Mouse (Mus musculus) c-Kit-positive CD71-negative TER-119-negative erythroid progenitor cells, embryonic 14.5 days (primary cell): ENCODE results near the gene Ulk4.
A peak's percentile ranks its signal among the peaks of the same experiment; 100 is the strongest.

ENCODE experiments used
- DNase-seq: peaks from one replicate; pipeline ENCODE4 v3.0.0-alpha.2; 2013; ENCODE audit warnings: low read depth

Gene Ulk4

GRCm38 (mm10) chr9:121192601-121193370 is 84.2 kb downstream of the Ulk4 start:
- no peak for DNase-seq

DNA sequence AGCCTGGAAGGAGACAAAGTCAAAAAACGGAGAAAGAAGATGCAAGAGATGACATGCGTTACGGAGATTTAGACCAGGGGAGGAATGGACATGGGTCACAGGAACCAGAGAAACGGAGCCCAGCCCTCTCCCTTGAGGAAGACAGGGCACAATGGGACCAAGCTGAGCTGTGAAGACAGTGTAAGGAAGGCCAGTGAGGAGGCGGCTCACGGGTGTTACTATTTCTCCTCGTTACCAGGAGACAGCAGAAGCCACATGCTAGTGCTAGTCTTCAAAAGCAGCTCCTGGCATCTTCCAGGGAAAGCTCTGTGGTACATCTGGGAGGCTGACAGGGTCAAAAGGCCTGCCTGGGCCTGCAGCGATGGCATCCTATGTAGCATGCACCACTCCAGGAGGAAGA is 89.2 kb downstream of the Ulk4 start:
- no peak for DNase-seq

DNA sequence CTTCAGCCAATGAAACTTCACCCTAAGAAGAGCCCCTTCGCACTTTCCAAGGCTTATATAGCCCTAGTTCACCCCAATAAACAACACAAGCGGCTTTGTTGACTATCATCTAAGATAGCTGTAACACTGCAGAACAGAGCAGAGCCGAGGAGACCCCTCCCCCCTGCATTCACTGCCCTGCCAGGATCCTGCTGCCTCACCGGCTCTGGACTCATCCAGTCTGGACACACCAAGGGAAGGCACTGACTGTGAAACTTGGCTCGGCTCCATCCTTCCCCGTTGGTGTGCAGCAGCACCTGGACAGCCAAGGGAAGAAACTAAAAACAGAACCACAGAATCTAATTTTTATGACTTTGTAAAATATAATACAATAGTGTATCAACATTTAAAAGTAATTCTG is 91.2 kb downstream of the Ulk4 start:
- DNase-seq = no peak

GRCm38 (mm10) chr9:121176350-121176749 is 100.6 kb downstream of the Ulk4 start:
- DNase-seq = no peak

- no peak for DNase-seq
Observed at GRCm38 (mm10) chr9:121175201-121175600, 101.8 kb downstream of the Ulk4 start.

DNA sequence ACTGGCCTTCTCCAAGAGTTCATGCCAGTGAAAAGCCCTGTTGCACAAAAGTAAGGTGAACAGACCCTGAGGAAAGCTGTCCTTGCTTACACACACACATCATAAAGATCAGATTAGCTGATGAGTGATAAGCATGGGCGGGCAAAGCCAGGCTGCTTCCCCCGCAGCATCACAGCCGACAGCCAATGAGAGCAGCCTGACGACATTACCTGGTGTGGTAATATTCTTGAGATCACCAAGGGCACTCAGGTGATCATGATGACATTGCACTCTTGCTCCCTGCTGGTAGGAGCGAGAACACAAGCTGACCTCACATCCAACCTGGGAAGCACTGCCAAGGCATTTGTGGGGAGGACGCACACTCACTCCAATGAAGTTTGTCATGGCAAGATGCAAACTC is 104.9 kb downstream of the Ulk4 start:
- DNase-seq = no peak

DNA sequence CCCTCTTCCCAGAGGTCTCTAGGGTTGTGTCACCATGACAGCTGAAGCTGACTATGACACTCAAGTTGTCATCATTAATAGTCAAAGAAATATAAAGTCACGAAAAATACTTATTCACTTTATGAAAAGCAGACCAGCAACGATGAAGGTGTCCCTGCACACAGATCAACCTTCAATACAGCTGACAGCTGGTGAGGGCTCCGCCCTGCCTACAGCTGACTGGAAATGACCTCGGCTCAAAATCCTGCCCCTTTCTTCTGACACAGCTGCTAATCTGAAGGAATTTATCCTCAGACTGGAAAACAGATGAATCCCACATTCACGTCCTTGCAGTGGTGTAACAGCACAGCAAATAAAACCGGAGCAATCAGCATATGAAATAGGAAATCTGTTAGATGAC is 105.4 kb downstream of the Ulk4 start:
- DNase-seq = no peak

DNA sequence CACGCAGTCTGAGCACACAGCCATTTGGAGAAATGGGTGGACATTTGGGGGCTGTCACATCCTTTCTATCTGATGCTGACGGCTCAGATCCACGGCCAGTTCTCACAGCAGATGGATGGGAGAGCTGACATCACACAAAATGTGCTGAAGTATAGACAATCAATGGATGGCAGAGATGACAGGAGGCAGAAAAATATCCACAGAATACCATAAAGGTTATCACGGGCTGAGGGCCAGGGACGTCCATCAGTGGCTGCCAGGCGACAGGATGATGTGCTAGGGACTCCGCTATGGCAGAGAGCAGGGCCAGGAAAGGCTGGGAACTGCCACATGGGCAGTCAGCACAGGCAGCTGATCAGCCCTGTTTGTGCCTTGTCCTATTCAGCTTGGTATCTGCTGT is 112.4 kb downstream of the Ulk4 start:
- DNase-seq = no peak

GRCm38 (mm10) chr9:121162789-121163188 is 114.2 kb downstream of the Ulk4 start:
- peak; percentile 24 for DNase-seq

- no peak for DNase-seq
Observed at GRCm38 (mm10) chr9:121161818-121162565, 115.0 kb downstream of the Ulk4 start.

DNA sequence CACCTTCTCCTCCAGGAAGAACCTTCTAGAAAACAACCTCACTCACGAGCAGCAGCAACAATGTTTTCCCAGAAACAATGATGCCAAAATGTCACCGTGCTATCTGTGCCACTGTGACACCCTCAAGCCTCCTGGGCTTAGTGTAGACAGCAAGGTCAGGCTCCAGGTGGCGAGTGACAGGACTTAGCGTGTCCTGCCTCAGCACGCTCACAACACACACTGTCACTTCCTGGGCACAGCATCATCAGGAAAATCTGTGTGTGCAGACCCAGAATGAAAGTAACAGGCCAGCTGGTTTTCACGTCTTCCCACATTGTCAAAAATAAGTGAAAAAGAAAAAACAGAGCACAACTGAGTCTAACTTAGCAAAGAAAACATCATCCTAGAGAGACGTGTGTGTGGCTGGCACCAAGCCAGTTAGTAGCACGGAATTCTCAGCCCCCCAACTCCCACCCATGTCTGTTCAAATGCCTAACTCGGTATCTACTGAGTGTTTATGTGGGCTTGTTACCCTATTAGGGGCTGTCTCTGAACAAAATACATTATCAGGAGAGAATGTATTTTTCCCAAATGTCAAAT is 120.7 kb downstream of the Ulk4 start:
- no peak for DNase-seq

- DNase-seq = no peak
Observed at GRCm38 (mm10) chr9:121153276-121153675, 123.7 kb downstream of the Ulk4 start.

GRCm38 (mm10) chr9:121148602-121149001 is 128.4 kb downstream of the Ulk4 start:
- no peak for DNase-seq

DNA sequence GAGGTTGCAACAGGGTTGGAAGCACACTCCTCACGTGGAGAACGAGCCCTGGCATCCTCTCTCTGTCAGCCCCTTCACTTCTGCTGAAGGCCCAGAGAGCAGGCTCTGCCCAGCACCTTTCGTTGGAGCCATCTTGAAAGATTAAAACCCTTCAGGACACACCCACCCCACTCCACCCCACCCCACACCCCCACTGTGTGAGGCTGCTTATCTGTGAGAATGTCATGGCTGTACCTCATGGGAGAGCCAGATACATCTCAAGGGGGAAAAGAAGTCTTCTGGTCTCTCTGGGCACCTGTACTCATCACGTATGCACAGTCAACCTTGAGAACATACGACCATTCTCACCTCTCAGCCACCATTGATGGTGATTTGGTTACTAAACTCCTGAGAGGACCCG is 133.8 kb downstream of the Ulk4 start:
- DNase-seq = no peak

- DNase-seq = no peak
Observed at GRCm38 (mm10) chr9:121132549-121132948, 144.4 kb downstream of the Ulk4 start.

DNA sequence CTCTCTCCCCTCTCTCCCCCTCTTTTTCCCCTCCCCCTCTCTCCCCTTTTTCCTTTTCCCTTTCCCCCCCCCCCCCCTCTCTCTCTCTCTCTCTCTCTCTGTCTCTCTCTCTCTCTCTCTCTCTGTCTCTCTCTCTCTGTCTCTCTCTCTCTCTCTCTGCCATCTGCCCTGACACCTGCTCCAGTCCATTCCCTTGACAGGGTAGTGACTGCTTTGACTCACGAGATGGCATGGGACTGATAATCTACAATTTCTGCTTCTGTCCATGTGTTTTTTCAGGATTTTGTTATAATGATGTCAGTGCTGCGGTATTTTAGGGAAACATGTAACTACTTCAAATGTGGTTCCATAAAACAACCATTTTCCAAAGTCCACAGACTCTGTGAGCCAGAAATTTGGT is 147.5 kb downstream of the Ulk4 start:
- DNase-seq = no peak

DNA sequence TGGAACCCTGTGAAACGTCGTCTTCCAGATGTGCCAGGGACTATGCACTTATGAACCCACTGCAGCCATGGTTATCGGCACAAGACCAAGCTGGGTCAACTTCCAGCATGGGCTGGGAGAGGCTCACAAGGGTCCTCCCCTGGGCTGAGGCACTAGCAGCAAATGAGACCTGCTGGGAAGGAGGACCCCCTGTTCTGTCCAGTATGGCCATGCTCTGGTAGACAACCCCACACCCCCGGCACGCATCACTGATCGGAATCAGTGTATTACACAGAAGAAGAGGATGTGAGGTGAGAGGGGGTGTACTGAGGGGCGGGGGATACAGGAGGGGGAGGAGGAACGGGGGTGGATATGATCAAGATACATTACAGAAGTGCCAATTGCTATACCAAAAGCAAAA is 148.1 kb downstream of the Ulk4 start:
- DNase-seq = no peak

GRCm38 (mm10) chr9:121127025-121127424 is 150.0 kb downstream of the Ulk4 start:
- DNase-seq = no peak

- no peak for DNase-seq
Observed at GRCm38 (mm10) chr9:121124705-121125104, 152.3 kb downstream of the Ulk4 start.

- no peak for DNase-seq
Observed at GRCm38 (mm10) chr9:121122039-121122438, 155.0 kb downstream of the Ulk4 start.

DNA sequence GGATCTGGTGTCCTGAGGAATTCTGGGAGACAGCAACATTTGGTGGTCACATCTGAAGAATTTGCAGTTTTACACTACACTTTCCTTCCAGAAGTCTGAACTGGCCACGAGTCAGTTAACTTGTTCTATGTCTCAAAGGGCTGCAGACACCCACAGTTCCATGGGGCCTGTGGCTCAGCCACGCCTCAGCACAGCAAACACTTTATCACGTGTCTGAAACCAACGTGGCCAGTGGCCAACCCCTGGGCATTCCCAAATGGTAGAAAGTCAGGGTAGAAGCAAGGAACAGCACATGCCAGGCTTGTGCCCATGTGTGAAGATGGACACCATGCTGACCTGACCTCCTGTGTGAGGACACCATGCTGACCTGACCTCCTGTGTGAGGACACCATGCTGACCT is 159.1 kb downstream of the Ulk4 start:
- DNase-seq = no peak

DNA sequence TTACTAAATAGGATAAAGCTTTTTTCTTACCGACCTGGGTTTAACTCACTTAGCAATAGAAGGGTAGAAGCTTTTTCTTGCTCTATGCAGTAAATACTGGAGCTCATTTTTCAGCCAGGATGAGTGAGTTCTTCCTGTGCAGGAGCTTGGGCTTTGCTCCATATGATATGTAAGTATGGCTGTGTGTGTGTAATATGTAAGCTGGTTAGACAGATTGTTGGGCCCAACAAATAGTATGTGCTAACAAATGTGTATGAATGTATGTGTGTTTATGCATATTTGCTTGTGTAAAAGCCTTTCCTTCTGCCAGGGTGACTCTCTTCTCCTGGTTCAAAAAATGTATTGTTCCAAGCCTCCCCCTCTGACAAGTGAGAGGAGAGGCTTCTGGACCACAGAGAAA is 164.9 kb downstream of the Ulk4 start:
- no peak for DNase-seq

- peak; percentile 41 for DNase-seq
Observed at GRCm38 (mm10) chr9:121108110-121108509, 168.9 kb downstream of the Ulk4 start.
